Mouse (Mus musculus) T-cell, adult 66 days (primary cell): ENCODE data around the gene Hist2h2be. TPM values are rescaled to one million over a fixed set of nuclear protein-coding genes. Genes with fewer than 3 reads are reported as not detected.

Experiments used
- total RNA-seq, 2 experiments: library from RNA; stranded (reverse); gene quantifications; 3 replicates in 1 of 2; 4 replicates in 1 of 2; pipeline ENCODE4 v1.2.4; 2023

Hist2h2be gene
- total RNA-seq, 2 experiments from 2014 or later, result 3.0 to 3.7 TPM

Other genes starting within 250 kb of the Hist2h2be start
- 10 to 100 TPM; 28.1 to 40.0 TPM for gene Plekho1, start 225.1 kb upstream of the Hist2h2be start, total RNA-seq
- 10 to 100 TPM in 1 of 2 experiments, 1 to 10 TPM in 1; 9.4 to 19.2 TPM for gene Vps45, start 162.7 kb upstream of the Hist2h2be start, total RNA-seq
- gene Otud7b, start 116.6 kb upstream of the Hist2h2be start, total RNA-seq, result 10 to 100 TPM; 18.1 to 27.4 TPM
- gene Mtmr11, start 59.1 kb upstream of the Hist2h2be start, total RNA-seq, result 1 to 10 TPM; 3.1 to 3.6 TPM
- gene Sf3b4, start 48.8 kb upstream of the Hist2h2be start, total RNA-seq, result 10 to 100 TPM; 80.9 to 82.9 TPM
- 1 to 10 TPM; 4.0 to 6.6 TPM for gene Sv2a, start 40.0 kb upstream of the Hist2h2be start, total RNA-seq
- 1 to 10 TPM; 7.1 to 8.5 TPM for gene Bola1, start 1.4 kb upstream of the Hist2h2be start, total RNA-seq
- 1 to 10 TPM; 3.0 to 5.2 TPM for gene Hist2h2ab, start 1.3 kb upstream of the Hist2h2be start, total RNA-seq
- 10 to 100 TPM; 68.9 to 78.6 TPM for gene Hist2h2ac, start 239 bp upstream of the Hist2h2be start, total RNA-seq
- gene Hist2h3c2, start 18.0 kb downstream of the Hist2h2be start, total RNA-seq, result 10 to 100 TPM in 1 of 2 experiments, 1 to 10 TPM in 1; 4.5 to 37.9 TPM
- gene Hist2h2aa2, start 19.2 kb downstream of the Hist2h2be start, total RNA-seq, result 100 to 1,000 TPM; 364 to 479 TPM
- 1 to 10 TPM in 1 of 2 experiments, not detected in 1; 5.6 TPM for gene Hist2h2aa1, start 24.4 kb downstream of the Hist2h2be start, total RNA-seq
- gene Hist2h3c1, start 25.6 kb downstream of the Hist2h2be start, total RNA-seq, result not detected
- gene Hist2h4, start 42.2 kb downstream of the Hist2h2be start, total RNA-seq, result 10 to 100 TPM; 49.6 to 70.8 TPM
- 100 to 1,000 TPM in 1 of 2 experiments, 10 to 100 TPM in 1; 86.0 to 219 TPM for gene Hist2h3b, start 47.5 kb downstream of the Hist2h2be start, total RNA-seq
- 100 to 1,000 TPM; 184 to 294 TPM for gene Hist2h2bb, start 48.6 kb downstream of the Hist2h2be start, total RNA-seq
- gene Fcgr1, start 72.8 kb downstream of the Hist2h2be start, total RNA-seq, result not detected
- gene BC107364, start 231.2 kb downstream of the Hist2h2be start, total RNA-seq, result not detected